Mouse (Mus musculus): ENCODE measurements around the gene Mc1r.
"Not testable (repeated sequence)": the region's sequence is repeated elsewhere in the genome, so short reads cannot be mapped to it uniquely, and the experiment has no call there.

Gene Mc1r

GRCm38 (mm10) chr8:123411781-123412327 is 4.9 kb downstream of the Mc1r start:
- in situ Hi-C loops (cut with MseI, MboI): no loop called here

GRCm38 (mm10) chr8:123412560-123413170 is 5.8 kb downstream of the Mc1r start:
- in situ Hi-C loops (cut with MseI, MboI): no loop called here

DNA sequence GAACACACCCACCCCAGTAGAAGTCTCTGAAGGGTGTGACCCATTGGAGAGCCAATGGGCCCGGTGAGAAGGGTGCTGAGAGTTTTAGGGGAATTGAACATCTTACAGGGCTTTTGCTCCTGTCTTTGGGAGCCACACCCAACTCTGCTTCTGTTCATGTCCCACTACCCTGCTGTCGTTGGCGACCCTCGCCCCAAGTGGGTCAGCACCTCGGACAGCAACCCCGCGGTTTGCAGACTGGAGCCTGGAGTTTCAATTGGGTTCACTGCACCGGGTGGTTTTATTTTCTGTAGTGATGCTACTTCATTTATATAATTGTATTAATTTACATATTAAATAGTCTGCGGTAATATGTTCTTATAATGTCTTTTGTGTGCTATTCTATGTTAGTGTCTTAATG is 7.3 kb downstream of the Mc1r start:
- in situ Hi-C loops (cut with MseI, MboI): no loop called here

- in situ Hi-C loops (cut with MseI, MboI): not testable (repeated sequence)
Observed at GRCm38 (mm10) chr8:123414997-123415696, 8.2 kb downstream of the Mc1r start.

- in situ Hi-C loops (cut with MseI, MboI): no loop called here
Observed at GRCm38 (mm10) chr8:123415967-123416943, 9.3 kb downstream of the Mc1r start.

- in situ Hi-C loops (cut with MseI, MboI): no loop called here
Observed at GRCm38 (mm10) chr8:123416944-123417555, 10.1 kb downstream of the Mc1r start.

DNA sequence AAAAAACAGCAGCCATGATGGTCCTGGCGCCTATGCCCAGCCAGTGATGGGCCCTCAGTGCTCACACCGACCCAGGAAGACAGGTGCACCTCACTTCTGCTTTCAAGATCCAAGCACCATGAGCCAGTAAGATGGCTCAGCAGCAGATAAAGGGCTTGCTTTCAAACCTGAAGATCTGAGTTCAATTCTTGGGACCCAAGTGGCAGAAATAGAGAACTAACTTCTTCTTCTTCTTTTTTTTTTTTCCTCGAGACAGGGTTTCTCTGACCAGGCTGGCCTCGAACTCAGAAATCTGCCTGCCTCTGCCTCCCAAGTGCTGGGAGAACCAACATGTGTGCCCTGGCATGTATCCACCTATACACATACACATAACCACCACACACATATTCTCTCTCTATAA is 12.8 kb downstream of the Mc1r start:
- in situ Hi-C loops (cut with MseI, MboI): no loop called here

GRCm38 (mm10) chr8:123420525-123421281 is 13.8 kb downstream of the Mc1r start:
- in situ Hi-C loops (cut with MseI, MboI): no loop called here

- in situ Hi-C loops (cut with MseI, MboI): no loop called here
Observed at GRCm38 (mm10) chr8:123421325-123421724, 14.4 kb downstream of the Mc1r start.

DNA sequence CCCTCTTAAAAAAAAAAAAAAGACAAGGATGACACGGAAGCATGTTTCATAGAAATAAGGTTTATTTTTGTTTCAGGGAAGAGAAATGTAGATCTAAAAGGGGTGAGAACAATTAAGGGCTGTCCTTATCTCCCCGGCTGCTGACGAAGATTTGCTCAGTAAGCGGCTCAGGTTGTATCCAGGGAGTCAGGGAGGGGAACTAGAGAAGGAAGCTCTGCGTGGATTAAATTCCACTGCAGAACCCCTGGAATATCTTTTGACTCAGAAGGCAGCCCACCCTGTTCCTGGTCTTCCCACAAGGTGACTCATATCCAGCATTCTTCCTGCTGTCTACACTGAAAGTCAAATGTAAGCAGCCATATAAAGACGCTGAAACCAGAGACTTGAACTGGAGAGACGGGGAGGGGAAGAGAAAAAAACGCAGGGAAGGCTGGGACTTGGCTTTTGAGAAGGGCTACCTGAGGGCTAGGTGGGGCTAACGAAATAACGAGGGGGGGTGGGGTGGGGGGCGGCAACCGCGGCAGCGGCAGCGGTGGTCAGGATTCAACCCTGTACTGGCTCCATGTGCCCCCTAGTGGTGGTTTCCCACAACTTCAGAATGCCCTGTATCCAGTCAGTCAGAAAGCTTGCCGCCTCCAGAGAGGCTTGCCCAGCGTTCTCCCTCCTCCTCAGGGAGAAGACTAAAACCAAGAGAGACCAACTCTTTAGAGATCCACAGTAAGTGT is 15.3 kb downstream of the Mc1r start:
- in situ Hi-C loops (cut with MseI, MboI): no loop called here

- in situ Hi-C loops (cut with MseI, MboI): no loop called here
Observed at GRCm38 (mm10) chr8:123422781-123423159, 15.9 kb downstream of the Mc1r start.

GRCm38 (mm10) chr8:123423441-123423840 is 16.5 kb downstream of the Mc1r start, which contains the start of gene Def8:
Gene Def8, plus strand, starts transcription at chr8:123423527.
- in situ Hi-C loops (cut with MseI, MboI): no loop called here

DNA sequence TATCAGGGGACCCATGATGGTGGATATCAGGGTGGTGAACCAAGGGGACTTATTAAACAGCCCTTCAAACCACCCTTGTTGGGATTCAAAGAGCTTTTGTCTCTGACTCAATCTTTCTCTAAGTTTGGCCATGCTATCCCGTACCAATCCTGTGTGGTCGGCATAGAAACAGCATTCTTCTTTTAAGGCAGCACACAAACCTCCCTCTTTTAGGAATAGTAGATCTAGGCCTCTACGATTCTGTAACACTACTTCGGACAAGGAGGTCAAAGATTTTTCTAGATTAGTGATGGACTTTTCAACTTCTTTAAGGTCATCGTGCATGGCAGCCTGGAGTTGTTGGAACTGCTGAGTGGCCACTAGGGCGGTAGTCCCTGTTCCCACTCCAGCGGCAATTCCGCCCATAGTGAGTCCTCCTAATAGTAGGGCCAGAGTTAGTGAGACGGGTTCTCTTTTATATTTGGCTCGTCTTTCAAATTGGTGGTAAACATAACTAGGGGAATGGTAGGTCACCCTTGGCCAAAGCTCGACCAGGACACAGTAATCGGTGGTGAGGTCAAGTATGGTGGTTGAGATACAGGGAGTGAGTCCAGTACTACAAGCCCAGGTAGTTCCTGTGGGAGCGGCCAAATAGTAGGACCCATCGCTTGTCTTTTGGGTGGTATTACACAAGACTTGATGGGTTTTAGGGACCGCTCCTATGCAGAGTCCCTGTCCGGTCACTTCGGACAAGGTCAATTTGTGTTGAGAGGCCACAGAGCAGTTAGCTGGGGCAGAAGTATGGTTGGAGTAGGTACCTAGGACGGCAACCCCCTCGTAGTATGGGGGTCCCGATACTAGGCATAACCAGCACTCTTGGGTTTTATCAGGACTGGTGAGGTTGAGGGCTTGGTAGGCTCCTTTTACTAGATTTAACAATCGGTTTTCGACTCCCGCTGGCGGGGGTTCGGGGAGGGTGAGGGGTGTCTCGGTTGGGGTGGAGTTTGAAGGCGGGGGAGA is 19.9 kb downstream of the Mc1r start:
- in situ Hi-C loops (cut with MseI, MboI): no loop called here

- in situ Hi-C loops (cut with MseI, MboI): no loop called here
Observed at GRCm38 (mm10) chr8:123427639-123428275, 20.9 kb downstream of the Mc1r start.

- in situ Hi-C loops (cut with MseI, MboI): no loop called here
Observed at GRCm38 (mm10) chr8:123428343-123428893, 21.5 kb downstream of the Mc1r start.

GRCm38 (mm10) chr8:123428939-123429721 is 22.2 kb downstream of the Mc1r start:
- in situ Hi-C loops (cut with MseI, MboI): no loop called here

- in situ Hi-C loops (cut with MseI, MboI): not testable (repeated sequence)
Observed at GRCm38 (mm10) chr8:123429722-123430013, 22.8 kb downstream of the Mc1r start.
